Mouse (Mus musculus): Measurements from ENCODE around the gene Lnpep.

The Lnpep gene

DNA sequence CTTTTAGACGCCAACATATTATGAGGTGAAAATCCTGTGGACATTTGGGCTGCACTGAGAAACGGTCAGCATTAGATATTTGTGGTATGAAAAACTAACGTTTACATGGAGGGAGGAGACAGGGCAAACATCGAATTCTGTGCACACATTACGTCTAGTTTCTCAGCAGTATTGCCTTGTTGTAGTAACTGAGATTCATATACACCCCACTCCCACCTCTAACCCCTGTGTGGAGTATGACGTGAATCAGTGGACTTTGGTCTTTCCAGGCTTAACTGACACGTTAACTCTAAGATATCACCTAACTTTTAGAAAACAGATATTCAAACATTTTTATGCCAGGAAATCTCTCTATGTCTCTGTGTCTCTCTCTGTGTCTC lies 133.2 kb downstream of the Lnpep start:
- no peak for DNase-seq

DNA sequence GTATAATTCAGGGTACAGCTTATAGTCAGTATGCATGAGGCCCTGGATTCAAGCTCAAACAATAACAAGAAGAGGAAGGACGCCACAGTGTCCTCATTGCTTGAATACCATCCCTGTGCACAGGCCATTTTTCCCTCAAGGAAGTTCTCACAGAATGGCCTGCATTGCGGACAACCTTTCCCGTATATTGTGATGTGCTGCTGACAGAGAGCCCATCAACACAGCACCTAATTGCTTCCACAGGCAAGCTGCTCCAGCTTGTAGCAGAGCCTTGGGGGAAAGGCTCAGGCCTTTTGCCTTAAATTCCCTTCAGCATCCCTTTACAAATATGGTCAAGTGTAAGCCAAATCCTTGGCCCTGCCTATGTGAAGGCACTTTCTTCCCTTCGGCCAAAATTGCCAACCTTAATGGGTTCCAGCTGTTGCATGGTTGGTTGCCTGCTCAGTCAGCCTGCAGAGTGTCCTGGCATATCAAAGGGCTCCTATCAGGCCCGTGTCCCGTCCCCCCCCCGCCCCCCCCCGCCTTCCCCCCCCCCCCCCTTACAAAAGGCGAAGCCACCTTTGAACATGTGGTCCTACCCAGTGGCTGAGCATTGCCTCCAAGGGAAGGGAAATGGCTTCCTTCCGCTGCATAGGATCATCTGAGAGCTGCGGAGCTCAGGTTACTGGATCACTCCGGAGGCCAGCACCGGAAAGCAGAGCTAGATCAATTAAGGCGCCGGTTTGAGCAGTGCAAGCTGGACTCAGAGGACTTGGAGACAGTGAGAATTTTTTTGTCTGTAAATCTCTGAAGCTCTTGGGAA lies 133.8 kb downstream of the Lnpep start:
- no peak for DNase-seq

GRCm38 (mm10) chr17:17485789-17486188 lies 139.1 kb downstream of the Lnpep start:
- no peak for DNase-seq

Measured in cerebellum, postnatal 14 days (tissue).